Mouse (Mus musculus) cerebellum, postnatal 36 days (tissue): ENCODE measurements around the gene Arl4a.

ENCODE experiments used
- DNase-seq, 2 experiments: peaks; one replicate each; pipeline ENCODE4 v3.0.0; 2021 to 2022; ENCODE audit warnings: mixed read lengths in 2 of 2

The Arl4a gene

GRCm38 (mm10) chr12:39957931-39958671 is 79.7 kb downstream of the Arl4a start:
- peak; percentile 10 to 11 for DNase-seq

- DNase-seq = peak; percentile 59 to 60
Observed at GRCm38 (mm10) chr12:39956396-39956795, 81.4 kb downstream of the Arl4a start.
